Mouse (Mus musculus) forebrain, postnatal 0 days (tissue): ENCODE measurements around the gene Psma7. TPM values are rescaled to one million over a fixed set of nuclear protein-coding genes. Genes with fewer than 3 reads are reported as not detected.
A peak's percentile ranks its signal among the peaks of the same experiment; 100 is the strongest.

Experiments used
- ATAC-seq: fragments of 200-750 bp; cut with Nextera tagmentation; 2 replicates; pipeline ENCODE4 v1.8.0; 2017; ENCODE audit warnings: mild to moderate bottlenecking, moderate library complexity
- DNase-seq: peaks from one replicate; pipeline ENCODE4 v3.0.0-alpha.2; 2015
- H3K27ac ChIP-seq: fragments of 300-500 bp; sonication (generic); 2 replicates; pipeline ENCODE4 v1.5.1; 2014; ENCODE audit warnings: low read depth, mild to moderate bottlenecking, antibody characterized with exemption, low read length, moderate library complexity, mixed read lengths
- H3K27me3 ChIP-seq: fragments of 300-500 bp; sonication (generic); 2 replicates; pipeline ENCODE4 v1.6.1; 2014; ENCODE audit warnings: mild to moderate bottlenecking, low read length, mixed read lengths; ENCODE audit not compliant: insufficient read depth
- H3K36me3 ChIP-seq: fragments of 300-500 bp; sonication (generic); 2 replicates; pipeline ENCODE4 v1.6.1; 2014; ENCODE audit warnings: mild to moderate bottlenecking, moderate library complexity; ENCODE audit not compliant: insufficient read depth
- H3K4me1 ChIP-seq: fragments of 300-500 bp; sonication (generic); 2 replicates; pipeline ENCODE4 v1.6.1; 2014; ENCODE audit warnings: antibody characterized with exemption; ENCODE audit not compliant: insufficient read depth
- H3K4me2 ChIP-seq: fragments of 300-500 bp; sonication (generic); 2 replicates; pipeline ENCODE4 v1.6.1; 2014; ENCODE audit warnings: low read depth, mild to moderate bottlenecking, moderate library complexity
- H3K4me3 ChIP-seq: fragments of 300-500 bp; sonication (generic); 2 replicates; pipeline ENCODE4 v1.5.1; 2014; ENCODE audit warnings: low read depth, low read length, mixed read lengths
- H3K9ac ChIP-seq: fragments of 300-500 bp; sonication (generic); 2 replicates; pipeline ENCODE4 v1.6.1; 2014; ENCODE audit warnings: mild to moderate bottlenecking
- H3K9me3 ChIP-seq: fragments of 300-500 bp; sonication (generic); 2 replicates; pipeline ENCODE4 v1.6.1; 2016; ENCODE audit warnings: low read length
- CTCF ChIP-seq: sonication (generic); IDR thresholded peaks from 2 replicates; pipeline ENCODE4 v1.5.1; 2016; ENCODE audit warnings: antibody characterized with exemption, control low read depth, low read depth
- WGBS: fragments of 180-500 bp; shearing (Covaris S2); extraction: QIAGEN DNeasy Blood & Tissue Kit; methylation state at CpG from one replicate; pipeline ENCODE4 v1.1.7; 2014; 5-methylcytosine and 5-hydroxymethylcytosine counted together
- polyA plus RNA-seq: library from polyadenylated mRNA; unstranded; fragments of >200 nt; fragmentation: Nextera tagmentation; extraction: Ambion mirVana; gene quantifications from 2 replicates; pipeline ENCODE4 v1.2.1, GENCODE M21; 2015
- total RNA-seq: library from RNA; depleted of rRNA; stranded (reverse); fragments of >200 nt; gene quantifications from 2 replicates; pipeline ENCODE4 v1.2.3, GENCODE M21; 2014

Psma7 gene
- total and polyA plus RNA-seq, 2 experiments from 2014 or later = 301 to 581 TPM

DNA sequence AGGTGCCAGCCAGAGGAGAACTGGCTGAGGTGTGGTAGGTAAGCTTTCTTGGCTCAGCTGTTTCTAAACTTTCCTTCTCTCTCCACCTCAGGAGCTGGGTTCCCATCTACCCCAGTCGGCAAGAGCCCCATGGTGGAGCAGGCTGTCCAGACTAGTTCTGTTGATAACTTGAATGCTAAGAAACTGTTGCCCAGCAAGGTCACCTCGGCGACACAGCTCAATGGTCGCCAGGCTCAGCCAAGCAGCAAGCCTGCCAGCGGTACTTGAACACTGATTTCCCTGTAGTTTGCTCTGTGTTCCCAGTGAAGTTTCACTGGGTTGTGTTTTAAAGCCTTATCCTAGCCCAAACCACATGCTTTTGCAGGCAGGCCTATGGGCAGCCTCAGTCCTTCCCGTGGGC lies 11.0 kb downstream of the Psma7 start:
- ATAC-seq (no peak), DNase-seq (no peak)
- H3K4me1 ChIP-seq = peaks cover 16% of the 10 kb centered on the region
- WGBS = 89% methylated on average over 6 of the region's 6 CpGs
- H3K9ac ChIP-seq = no peak overlapping the region
- no peak for TF ChIP-seq CTCF
- no peak overlapping the region for H3K4me3 ChIP-seq
- H3K27me3 ChIP-seq = no peaks in the 10 kb centered on the region
- peaks cover 84% of the 10 kb centered on the region for H3K36me3 ChIP-seq
- no peak overlapping the region for H3K27ac ChIP-seq
- no peak overlapping the region for H3K4me2 ChIP-seq
- H3K9me3 ChIP-seq = no peaks in the 10 kb centered on the region

DNA sequence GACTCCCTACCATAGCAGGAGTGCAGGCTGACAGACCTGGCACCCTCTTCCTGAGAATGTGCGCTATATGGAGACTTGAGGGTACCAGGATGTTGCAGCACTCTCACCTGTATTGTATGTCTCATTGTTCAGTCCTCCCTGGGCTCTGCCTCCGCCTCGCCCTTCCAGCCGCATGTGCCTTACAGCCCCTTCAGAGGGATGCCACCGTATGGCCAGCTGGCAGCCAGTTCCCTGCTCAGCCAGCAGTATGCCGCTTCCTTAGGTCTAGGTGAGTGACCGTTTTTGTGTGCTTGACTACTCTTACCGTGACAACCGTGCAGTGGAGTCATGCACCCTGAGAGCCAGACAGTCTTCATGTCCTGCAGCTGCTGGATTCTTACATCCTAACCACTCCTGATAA lies 14.5 kb downstream of the Psma7 start:
- H3K4me2 ChIP-seq = peak overlapping the region; percentile 84
- H3K27me3 ChIP-seq = peaks cover 3% of the 10 kb centered on the region; the same call in 1 of the 2 replicates
- H3K9ac ChIP-seq = peak overlapping the region; percentile 29; the same call in 1 of the 2 replicates
- 67% methylated on average over 9 of the region's 9 CpGs for WGBS
- H3K27ac ChIP-seq = no peak overlapping the region
- no peak for ATAC-seq
- peaks cover 22% of the 10 kb centered on the region for H3K4me1 ChIP-seq
- H3K9me3 ChIP-seq = no peaks in the 10 kb centered on the region
- DNase-seq = no peak
- peaks cover 51% of the 10 kb centered on the region for H3K36me3 ChIP-seq
- TF ChIP-seq CTCF = no peak
- H3K4me3 ChIP-seq = peak overlapping the region; percentile 91; the same call in 1 of the 2 replicates

DNA sequence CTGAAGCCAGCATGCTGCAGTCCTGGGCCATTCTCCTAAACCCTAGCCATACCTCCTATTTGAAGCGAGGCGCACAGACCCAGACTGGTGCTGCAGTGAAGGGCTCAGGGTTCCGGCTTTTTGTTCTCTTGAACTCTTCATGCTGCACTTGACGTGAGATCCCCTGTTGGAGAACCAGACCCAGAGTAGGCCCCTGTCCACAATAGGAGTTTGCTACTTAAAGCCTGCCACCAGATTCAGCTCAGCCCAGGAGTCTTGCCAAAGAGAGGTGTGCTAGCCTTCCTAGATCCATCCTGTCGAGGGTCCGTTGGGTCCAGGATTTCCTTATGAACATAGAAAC lies 16.4 kb downstream of the Psma7 start:
- Histone ChIP-seq H3K4me2 (peak overlapping the region; percentile 84), H3K36me3 (peaks cover 32% of the 10 kb centered on the region), H3K27me3 (peaks cover 13% of the 10 kb centered on the region), H3K9me3 (no peaks in the 10 kb centered on the region), H3K27ac (peak overlapping the region; percentile 95), H3K4me3 (peak overlapping the region; percentile 91), H3K9ac (peak overlapping the region; percentile 92), H3K4me1 (peaks cover 22% of the 10 kb centered on the region)
- 3% methylated on average over 6 of the region's 6 CpGs for WGBS
- DNase-seq (peak; percentile 34), ATAC-seq (no peak)
- TF ChIP-seq CTCF = no peak

DNA sequence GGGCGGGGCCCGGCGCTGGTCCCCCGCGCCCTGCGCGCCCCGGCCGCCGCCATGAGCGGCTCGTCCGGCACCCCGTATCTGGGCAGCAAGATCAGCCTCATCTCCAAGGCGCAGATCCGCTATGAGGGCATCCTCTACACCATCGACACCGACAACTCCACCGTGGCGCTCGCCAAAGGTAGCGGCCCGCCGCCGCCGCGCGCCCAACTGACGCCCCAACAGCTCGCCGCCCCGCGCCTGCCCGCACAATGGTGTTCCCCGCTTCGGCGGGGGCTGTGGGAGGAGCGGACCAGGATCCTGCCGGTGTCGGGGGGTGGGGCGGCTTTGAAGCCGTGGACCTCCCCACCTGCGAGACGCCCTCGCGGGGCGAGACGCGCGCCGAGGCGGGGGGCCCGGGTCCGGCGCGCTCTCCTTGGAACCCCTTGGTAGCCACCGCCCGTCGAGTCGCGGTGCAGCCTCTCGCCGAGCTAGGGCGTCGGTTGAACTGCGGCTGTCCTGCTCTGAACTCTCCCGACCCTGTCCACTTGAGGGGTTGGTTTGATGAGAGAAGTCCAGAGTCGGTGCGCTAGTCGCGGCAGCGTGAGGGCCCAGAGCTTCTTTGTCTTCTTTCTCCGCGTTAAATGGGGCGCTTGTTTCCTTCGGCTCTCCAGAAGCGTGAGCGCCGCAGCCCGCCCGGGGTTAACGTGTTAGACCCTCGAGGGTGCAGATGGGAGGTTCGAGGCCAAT lies 16.9 kb downstream of the Psma7 start:
- under 1% methylated on average over 74 of the region's 84 CpGs for WGBS
- Histone ChIP-seq H3K36me3 (peaks cover 27% of the 10 kb centered on the region), H3K27ac (peak overlapping the region; percentile 95), H3K27me3 (peaks cover 13% of the 10 kb centered on the region), H3K9ac (peak overlapping the region; percentile 92), H3K4me2 (peak overlapping the region; percentile 84), H3K4me1 (peaks cover 22% of the 10 kb centered on the region), H3K4me3 (peak overlapping the region; percentile 91), H3K9me3 (no peaks in the 10 kb centered on the region)
- TF ChIP-seq CTCF = no peak
- DNase-seq (peak; percentile 50), ATAC-seq (peak; percentile 42)

DNA sequence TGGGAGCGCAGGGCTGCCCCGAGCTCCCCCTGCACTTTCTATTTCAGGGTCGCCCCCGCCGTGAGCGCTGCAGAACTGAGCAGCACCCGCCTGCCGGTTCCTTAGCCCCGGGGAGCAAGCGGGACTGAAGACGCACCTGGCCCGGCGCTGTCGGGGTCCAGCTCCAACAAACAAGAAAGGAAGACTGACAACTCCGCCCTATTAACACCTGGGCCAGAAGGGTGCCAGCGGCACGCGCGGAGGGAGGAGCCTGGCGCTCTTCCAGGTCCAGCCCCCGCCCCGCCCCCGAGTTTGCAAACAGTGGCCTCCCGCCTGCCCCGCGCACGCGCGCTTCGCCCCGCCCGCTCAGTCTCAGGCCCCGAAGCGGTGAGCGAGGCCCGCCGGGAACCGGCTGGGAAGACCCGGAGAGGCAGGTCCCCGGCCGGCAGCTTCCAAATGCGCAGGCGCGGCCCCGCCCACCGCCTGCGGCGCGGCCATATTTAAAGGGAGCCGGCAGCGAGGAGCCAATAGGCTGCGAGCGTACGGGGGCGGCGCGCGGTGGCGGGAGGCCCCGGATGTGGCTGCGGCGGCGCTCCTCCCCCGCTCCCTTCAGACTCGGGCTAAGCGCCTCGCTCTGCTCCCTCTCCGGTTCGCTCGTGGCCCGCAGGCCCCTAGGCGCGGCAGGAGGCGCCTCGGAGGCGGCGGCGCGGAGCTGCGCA lies 17.7 kb downstream of the Psma7 start, which contains the start of gene Lsm14b:
Gene Lsm14b, plus strand, starts transcription at position 587 of the 698 bp plus-strand sequence.
- Histone ChIP-seq H3K27ac (peak within 1 kb of the TSS; percentile 95), H3K4me1 (peaks cover 22% of the 10 kb centered on the region), H3K9me3 (no peaks in the 10 kb centered on the region), H3K36me3 (peaks cover 19% of the 10 kb centered on the region), H3K4me3 (peak within 1 kb of the TSS; percentile 91), H3K4me2 (peak within 1 kb of the TSS; percentile 84), H3K27me3 (peaks cover 13% of the 10 kb centered on the region), H3K9ac (peak within 1 kb of the TSS; percentile 92)
- peak; percentile 98 for DNase-seq
- ATAC-seq = peak; percentile 98
- WGBS = under 1% methylated on average over 76 of the region's 80 CpGs
- TF ChIP-seq CTCF = 0 out of 2 replicates have a peak, but pooled peaks have one; percentile 11

DNA sequence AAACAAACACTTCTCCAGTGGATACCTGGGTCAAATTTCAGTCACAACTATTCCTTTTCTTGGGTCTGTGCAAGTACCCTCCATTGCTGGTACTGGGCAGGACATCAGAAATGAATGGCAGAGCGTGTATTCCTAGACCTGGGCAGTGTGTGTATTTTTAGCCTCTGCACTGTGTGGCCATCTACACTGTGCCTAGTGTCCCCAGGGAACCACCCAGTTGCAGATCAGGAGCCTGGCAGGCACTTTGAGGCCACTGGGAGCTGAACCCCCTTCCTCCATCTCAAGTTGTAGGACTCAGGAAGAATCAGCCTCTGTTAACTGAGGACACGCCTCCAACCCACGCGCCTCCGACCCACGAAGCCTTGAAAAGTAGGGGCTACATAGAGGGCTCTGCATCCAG lies 19.5 kb downstream of the Psma7 start:
- DNase-seq = no peak
- no peaks in the 10 kb centered on the region for H3K9me3 ChIP-seq
- peaks cover 2% of the 10 kb centered on the region; the same call in 1 of the 2 replicates for H3K36me3 ChIP-seq
- H3K9ac ChIP-seq = no peak overlapping the region
- H3K27me3 ChIP-seq = peaks cover 13% of the 10 kb centered on the region
- H3K4me2 ChIP-seq = no peak overlapping the region
- no peak overlapping the region for H3K4me3 ChIP-seq
- peaks cover 21% of the 10 kb centered on the region for H3K4me1 ChIP-seq
- 62% methylated on average over 6 of the region's 6 CpGs for WGBS
- ATAC-seq = no peak
- H3K27ac ChIP-seq = no peak overlapping the region
- no peak for TF ChIP-seq CTCF

DNA sequence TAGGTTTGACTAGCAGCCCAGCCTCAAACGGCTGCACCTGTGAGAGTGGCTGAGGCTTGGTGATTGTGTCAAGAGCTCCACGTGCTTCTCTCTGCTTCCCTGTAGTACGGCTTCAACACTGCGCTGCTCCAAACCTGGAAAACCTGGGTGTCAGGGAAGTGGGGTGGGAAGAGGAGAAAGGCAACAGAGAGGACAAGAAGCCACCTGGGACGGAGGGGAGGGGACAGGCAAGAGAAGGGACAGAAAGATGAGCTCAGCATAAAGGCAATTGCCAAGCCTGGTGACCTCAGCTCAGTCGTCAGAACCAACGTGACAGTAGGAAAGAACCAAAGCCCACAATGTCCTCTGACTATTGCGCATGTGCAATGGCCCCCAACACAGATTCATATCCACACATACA lies 21.3 kb downstream of the Psma7 start:
- H3K9me3 ChIP-seq = no peaks in the 10 kb centered on the region
- WGBS = 79% methylated on average over 8 of the region's 8 CpGs

More for the DNA sequence above, 21.3 kb downstream of the Psma7 start:
- Histone ChIP-seq H3K27me3 (peaks cover 13% of the 10 kb centered on the region), H3K27ac (no peak overlapping the region), H3K4me1 (peaks cover 3% of the 10 kb centered on the region; the same call in 1 of the 2 replicates), H3K36me3 (no peaks in the 10 kb centered on the region), H3K4me3 (no peak overlapping the region), H3K9ac (no peak overlapping the region), H3K4me2 (no peak overlapping the region)
- DNase-seq = no peak
- no peak for TF ChIP-seq CTCF
- no peak for ATAC-seq
